8 mouse cellular contexts compared by ENCODE assay signal in the genomic region with DNA sequence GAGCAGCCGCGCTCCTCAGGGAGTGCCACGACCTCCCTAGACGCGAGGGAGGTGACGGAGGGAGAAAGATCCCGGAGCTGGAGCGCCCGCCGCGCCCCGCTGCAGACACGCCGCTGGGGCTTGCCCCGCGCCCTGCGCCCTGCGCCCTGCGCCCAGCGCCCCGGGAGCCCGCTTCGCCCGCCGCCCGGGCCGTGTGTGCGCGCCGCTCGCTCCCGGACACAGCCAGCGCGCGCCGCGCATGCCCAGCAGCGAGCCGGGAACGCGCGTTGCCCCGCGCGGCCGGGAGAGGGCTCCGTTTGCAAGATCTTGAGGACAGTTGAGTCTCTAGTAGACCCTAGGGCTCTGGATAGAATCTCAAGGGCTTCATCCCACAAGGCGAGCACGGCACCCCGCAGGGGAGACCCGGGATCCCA. TPM values are rescaled to one million over a fixed set of nuclear protein-coding genes. Genes with fewer than 3 reads are reported as not detected.
DNase-seq lines count a peak whose midpoint lies in the region; ATAC-seq and TF ChIP-seq lines count a peak whose summit lies in the region.

No protein-coding gene starts in this region.

- WGBS in forebrain, embryonic 15.5 days: under 1% methylated on average over 51 of the region's 51 CpGs
- under 1% methylated on average over 32 of the region's 51 CpGs for WGBS in liver, postnatal 0 days (ENCODE audit: insufficient replicate concordance)
- 0% methylated on average over 48 of the region's 51 CpGs for WGBS in neural tube, embryonic 15.5 days

- intact Hi-C loops in heart, postnatal 14 days (cut with DNase I): loop anchor here (2.0 to 5.0 kb wide), 4 partner anchors 74 to 192 kb away; no protein-coding TSS in a partner anchor

- no peak overlapping the region for H3K27ac ChIP-seq in forebrain, embryonic 15.5 days (replicated peaks)
- H3K27ac ChIP-seq in liver, postnatal 0 days (ENCODE audit: low read depth): no peak overlapping the region
- H3K27ac ChIP-seq in neural tube, embryonic 15.5 days (replicated peaks): no peak overlapping the region

- TF ChIP-seq CTCF in liver, postnatal 0 days (IDR thresholded peaks at IDR 0.05; ENCODE audit: low read depth): peak; percentile 35

- peak overlapping the region; percentile 76 for H3K9ac ChIP-seq in forebrain, embryonic 15.5 days (replicated peaks)
- peak overlapping the region; percentile 63 for H3K9ac ChIP-seq in liver, postnatal 0 days (replicated peaks)
- H3K9ac ChIP-seq in neural tube, embryonic 15.5 days (replicated peaks): peak overlapping the region; percentile 68

- no peaks in the 10 kb centered on the region for H3K9me3 ChIP-seq in forebrain, embryonic 15.5 days
- H3K9me3 ChIP-seq in liver, postnatal 0 days (ENCODE audit: low read length): no peaks in the 10 kb centered on the region
- no peaks in the 10 kb centered on the region for H3K9me3 ChIP-seq in neural tube, embryonic 15.5 days (replicated peaks)

- no peak for TF ChIP-seq EP300 in liver, postnatal 0 days (IDR thresholded peaks at IDR 0.05; ENCODE audit: low read depth)

- peak; percentile 91 for ATAC-seq in forebrain, embryonic 15.5 days (replicated peaks)
- peak; percentile 78 for ATAC-seq in liver, postnatal 0 days
- ATAC-seq in neural tube, embryonic 15.5 days (ENCODE audit: low FRiP score): peak; percentile 90

- H3K4me2 ChIP-seq in forebrain, embryonic 15.5 days (replicated peaks): peak overlapping the region; percentile 92
- H3K4me2 ChIP-seq in liver, postnatal 0 days (ENCODE audit: low read depth, low read length): peak overlapping the region; percentile 80
- peak overlapping the region; percentile 91 for H3K4me2 ChIP-seq in neural tube, embryonic 15.5 days

- H3K27me3 ChIP-seq in forebrain, embryonic 15.5 days: 0 out of 2 replicates have a peak, but pooled peaks cover 6% of the 10 kb centered on the region
- peaks cover 19% of the 10 kb centered on the region for H3K27me3 ChIP-seq in liver, postnatal 0 days (ENCODE audit: insufficient read depth, low read length)
- peaks cover 10% of the 10 kb centered on the region for H3K27me3 ChIP-seq in neural tube, embryonic 15.5 days (replicated peaks)

- peak; percentile 81 to 85 for DNase-seq in B cell, adult 2 months
- peak; percentile 38 for DNase-seq in c-Kit-positive CD71-negative TER-119-negative erythroid progenitor cells, embryonic 14.5 days (ENCODE audit: low read depth)
- DNase-seq in heart, postnatal 14 days: peak; percentile 92 to 94
- DNase-seq in layer of hippocampus, adult 18-20 months (ENCODE audit: low spot score in 2 of 2): peak; percentile 68 to 82
- peak; percentile 69 for DNase-seq in liver, postnatal 0 days
- DNase-seq in testis, postnatal 10 days (ENCODE audit: low spot score): peak; percentile 91

- H3K4me1 ChIP-seq in forebrain, embryonic 15.5 days: peaks cover 14% of the 10 kb centered on the region
- 0 out of 2 replicates have a peak, but pooled peaks cover 4% of the 10 kb centered on the region for H3K4me1 ChIP-seq in liver, postnatal 0 days (ENCODE audit: insufficient read depth)
- peaks cover 20% of the 10 kb centered on the region for H3K4me1 ChIP-seq in neural tube, embryonic 15.5 days

- peak overlapping the region; percentile 88 for H3K4me3 ChIP-seq in forebrain, embryonic 15.5 days
- peak overlapping the region; percentile 60 for H3K4me3 ChIP-seq in liver, postnatal 0 days (ENCODE audit: low read depth, low read length)
- peak overlapping the region; percentile 89 for H3K4me3 ChIP-seq in neural tube, embryonic 15.5 days (replicated peaks)

- H3K36me3 ChIP-seq in forebrain, embryonic 15.5 days: no peaks in the 10 kb centered on the region
- H3K36me3 ChIP-seq in liver, postnatal 0 days (replicated peaks; ENCODE audit: insufficient read depth, low read length): no peaks in the 10 kb centered on the region
- no peaks in the 10 kb centered on the region for H3K36me3 ChIP-seq in neural tube, embryonic 15.5 days

RNA-seq across cellular contexts. Expression of a gene that starts 5.6 kb away (rescaled TPM):
- polyA plus RNA-seq in forebrain, embryonic 15.5 days (2015; fragmentation: Nextera tagmentation; extraction: Ambion mirVana): 12.6 and 14.2 TPM in 2 replicates
- total RNA-seq in heart, postnatal 14 days (2021): 10 to 100 TPM; 19.7 to 20.6 TPM
- total RNA-seq in layer of hippocampus, adult 18-20 months (2021): 10 to 100 TPM; 38.8 to 42.1 TPM
- 2.4 and 4.8 TPM in 2 replicates for polyA plus RNA-seq in liver, postnatal 0 days (2015; fragmentation: Nextera tagmentation; extraction: Ambion mirVana)
- polyA plus RNA-seq in neural tube, embryonic 15.5 days (2015; fragmentation: Nextera tagmentation; extraction: Ambion mirVana): 22.5 and 29.1 TPM in 2 replicates

Comparison
In these comparisons a context has a peak if more than half of its experiments do, and no peak if none do; other contexts are left out.
1. DNase-seq: peak in every context shown above with its lines; median percentile 93 in heart, postnatal 14 days; 91 in testis, postnatal 10 days; 83 in B cell, adult 2 months; 75 in layer of hippocampus, adult 18-20 months; 69 in liver, postnatal 0 days; 38 in c-Kit-positive CD71-negative TER-119-negative erythroid progenitor cells, embryonic 14.5 days.